Mouse (Mus musculus) left cerebral cortex, postnatal 4 days (tissue): ENCODE data around the gene Dst. TPM values are rescaled to one million over a fixed set of nuclear protein-coding genes. Genes with fewer than 3 reads are reported as not detected.

Experiments used
- DNase-seq: peaks from one replicate; pipeline ENCODE4 v3.0.0-alpha.2; 2022
- intact Hi-C: fragments of 180-260 bp; cut with DNase I; formaldehyde crosslinking; loops from one replicate; pipeline ENCODE4 v1.15.1; 2025
- total RNA-seq, 2 experiments: library from RNA; stranded (reverse); gene quantifications; 2 replicates each; pipeline ENCODE4 v1.2.3; 2021

Gene Dst
- total RNA-seq: 100 to 1,000 TPM; 282 TPM

GRCm38 (mm10) chr1:33908191-33908962 lies at the start of gene Dst:
Gene Dst (plus strand): TSS chr1:33908225.
- intact Hi-C loops: loop anchor here (5.0 kb wide), 1 partner anchor 54 kb away; no protein-coding TSS in a partner anchor
- no peak for DNase-seq

- intact Hi-C loops: no loop called here
- DNase-seq: no peak
Measured at GRCm38 (mm10) chr1:33869031-33869430, 39.0 kb upstream of the Dst start.

GRCm38 (mm10) chr1:33869437-33869836 lies 38.6 kb upstream of the Dst start:
- no peak for DNase-seq
- intact Hi-C loops: no loop called here

- no peak for DNase-seq
- intact Hi-C loops: no loop called here
Measured at GRCm38 (mm10) chr1:33873561-33873960, 34.5 kb upstream of the Dst start.

- DNase-seq: peak; percentile 17
Measured at GRCm38 (mm10) chr1:33875691-33876090, 32.3 kb upstream of the Dst start.

GRCm38 (mm10) chr1:33876416-33876815 lies 31.6 kb upstream of the Dst start:
- intact Hi-C loops: no loop called here
- DNase-seq: no peak

More at GRCm38 (mm10) chr1:33875691-33876090, 32.3 kb upstream of the Dst start:
- intact Hi-C loops: no loop called here

- DNase-seq: no peak
- intact Hi-C loops: no loop called here
Measured at GRCm38 (mm10) chr1:33878170-33878569, 29.9 kb upstream of the Dst start.

GRCm38 (mm10) chr1:33883102-33883839 lies 24.8 kb upstream of the Dst start:
- no peak for DNase-seq
- intact Hi-C loops: no loop called here

GRCm38 (mm10) chr1:33892784-33893183 lies 15.2 kb upstream of the Dst start:
- intact Hi-C loops: loop anchor here (5.0 kb wide), 1 partner anchor 75 kb away; no protein-coding TSS in a partner anchor
- peak; percentile 37 for DNase-seq

- DNase-seq: no peak
- intact Hi-C loops: no loop called here
Measured at GRCm38 (mm10) chr1:33896116-33896515, 11.9 kb upstream of the Dst start.

GRCm38 (mm10) chr1:33896666-33897065 lies 11.4 kb upstream of the Dst start:
- intact Hi-C loops: no loop called here
- no peak for DNase-seq

- intact Hi-C loops: no loop called here
- DNase-seq: no peak
Measured at GRCm38 (mm10) chr1:33897426-33897825, 10.6 kb upstream of the Dst start.

GRCm38 (mm10) chr1:33898373-33898772 lies 9.7 kb upstream of the Dst start:
- intact Hi-C loops: no loop called here
- no peak for DNase-seq

- no peak for DNase-seq
- intact Hi-C loops: no loop called here
Measured at GRCm38 (mm10) chr1:33900175-33900574, 7.8 kb upstream of the Dst start.

- no peak for DNase-seq
- intact Hi-C loops: no loop called here
Measured at GRCm38 (mm10) chr1:33903587-33903986, 4.4 kb upstream of the Dst start.

GRCm38 (mm10) chr1:33906216-33906615 lies 1.8 kb upstream of the Dst start:
- DNase-seq: no peak
- intact Hi-C loops: loop anchor here (5.0 kb wide), 1 partner anchor 56 kb away; no protein-coding TSS in a partner anchor

GRCm38 (mm10) chr1:33906927-33907326 lies 1.1 kb upstream of the Dst start:
- DNase-seq: peak; percentile 44
- intact Hi-C loops: loop anchor here (5.0 kb wide), 1 partner anchor 55 kb away; no protein-coding TSS in a partner anchor

GRCm38 (mm10) chr1:33907421-33908190 lies 419 bp upstream of the Dst start, which contains the start of gene Bend6:
Gene Bend6 (minus strand): TSS chr1:33907816.
- DNase-seq: peak; percentile 81
- intact Hi-C loops: loop anchor here (5.0 kb wide), 1 partner anchor 55 kb away; no protein-coding TSS in a partner anchor

GRCm38 (mm10) chr1:33911589-33911988 lies 3.6 kb downstream of the Dst start:
- DNase-seq: no peak
- intact Hi-C loops: no loop called here

GRCm38 (mm10) chr1:33916554-33916953 lies 8.5 kb downstream of the Dst start:
- intact Hi-C loops: no loop called here
- DNase-seq: no peak

GRCm38 (mm10) chr1:33922975-33923374 lies 14.9 kb downstream of the Dst start:
- intact Hi-C loops: no loop called here

More at GRCm38 (mm10) chr1:33922975-33923374, 14.9 kb downstream of the Dst start:
- no peak for DNase-seq
